Mouse (Mus musculus): Measurements from ENCODE around the gene Zfp759. TPM values are rescaled to one million over a fixed set of nuclear protein-coding genes. Genes with fewer than 3 reads are reported as not detected.
"Not testable (repeated sequence)": the region's sequence is repeated elsewhere in the genome, so short reads cannot be mapped to it uniquely, and the experiment has no call there.

Gene Zfp759
- polyA plus RNA-seq, 1 experiment: 0.03 TPM

DNA sequence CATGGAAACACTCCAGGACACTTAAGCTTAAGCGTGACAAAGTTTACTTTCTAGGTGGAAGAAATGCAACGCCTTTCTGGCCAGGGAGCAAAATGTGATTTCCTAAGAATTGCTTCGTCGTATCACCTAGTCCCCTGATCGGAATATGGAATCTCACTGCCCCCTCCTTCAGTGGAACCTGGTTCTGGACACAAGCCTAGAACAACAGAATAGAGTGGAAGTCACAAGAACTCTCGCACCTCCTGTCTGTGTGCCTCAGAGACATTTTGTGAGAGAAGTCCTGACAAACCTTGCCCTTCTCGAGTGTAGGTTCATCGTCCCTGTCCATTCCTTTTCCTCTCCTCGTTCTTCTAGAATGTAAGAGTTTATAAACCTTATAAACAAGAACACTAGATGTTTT, 13.8 kb upstream of the Zfp759 start:
- Histone ChIP-seq H3K4me1 (ENCODE audit: control insufficient read depth, insufficient read depth, insufficient read length, low read length) (peaks cover 6% of the 10 kb centered on the region; the same call in 1 of the 2 replicates), H3K27me3 (ENCODE audit: control insufficient read depth, insufficient read depth, low read length) (no peaks in the 10 kb centered on the region), H3K36me3 (ENCODE audit: control insufficient read depth, insufficient read depth, low read length) (no peaks in the 10 kb centered on the region), H3K4me3 (ENCODE audit: low read depth, low read length) (peak overlapping the region; percentile 68; the same call in 1 of the 2 replicates), H3K27ac (ENCODE audit: insufficient read depth, low read depth, low read length) (peak overlapping the region; percentile 67)
- TF ChIP-seq POLR2A (IDR thresholded peaks at IDR 0.05; ENCODE audit: low read depth, low read length): no peak
- TF ChIP-seq CTCF (IDR thresholded peaks at IDR 0.05; ENCODE audit: extremely low read depth, insufficient read length, insufficient replicate concordance, low read depth, low read length): no peak
- WGBS: 22% methylated on average over 9 of the region's 9 CpGs

GRCm38 (mm10) chr13:67108194-67108820, 13.2 kb upstream of the Zfp759 start, which contains the start of gene Gm28557:
Gene Gm28557, minus strand, starts transcription at chr13:67108604.
- H3K4me3 ChIP-seq (ENCODE audit: low read depth, low read length): peak within 1 kb of the TSS; percentile 68
- WGBS: 1% methylated on average over 17 of the region's 17 CpGs
- no peaks in the 10 kb centered on the region for H3K36me3 ChIP-seq (ENCODE audit: control insufficient read depth, insufficient read depth, low read length)
- TF ChIP-seq CTCF (IDR thresholded peaks at IDR 0.05; ENCODE audit: extremely low read depth, insufficient read length, insufficient replicate concordance, low read depth, low read length): no peak
- peak; percentile 59; the same call in 1 of the 2 replicates for TF ChIP-seq POLR2A (IDR thresholded peaks at IDR 0.05; ENCODE audit: low read depth, low read length)
- H3K4me1 ChIP-seq (ENCODE audit: control insufficient read depth, insufficient read depth, insufficient read length, low read length): peaks cover 6% of the 10 kb centered on the region; the same call in 1 of the 2 replicates
- H3K27me3 ChIP-seq (ENCODE audit: control insufficient read depth, insufficient read depth, low read length): no peaks in the 10 kb centered on the region
- H3K27ac ChIP-seq (ENCODE audit: insufficient read depth, low read depth, low read length): peak within 1 kb of the TSS; percentile 67

DNA sequence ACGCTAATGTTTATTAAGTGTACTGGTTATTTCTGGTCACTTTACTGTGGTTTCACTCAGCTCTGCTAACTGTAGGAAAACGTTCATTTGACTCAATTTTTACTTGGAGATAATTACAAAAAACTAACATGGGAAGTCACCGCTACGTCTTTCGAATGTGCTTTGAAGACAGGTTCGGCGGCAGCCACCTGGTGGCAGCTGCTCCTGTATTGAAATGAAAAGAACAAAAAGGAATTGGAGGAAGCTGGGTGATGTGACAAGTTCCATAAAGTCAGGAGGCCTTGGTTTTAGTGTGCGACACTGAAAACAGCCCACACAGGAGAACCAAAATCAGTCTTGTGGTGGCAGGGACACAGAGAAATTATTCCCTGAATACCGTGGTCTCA, 12.6 kb upstream of the Zfp759 start:
- no peaks in the 10 kb centered on the region for H3K27me3 ChIP-seq (ENCODE audit: control insufficient read depth, insufficient read depth, low read length)
- H3K27ac ChIP-seq (ENCODE audit: insufficient read depth, low read depth, low read length): peak overlapping the region; percentile 13; the same call in 1 of the 2 replicates
- peaks cover 9% of the 10 kb centered on the region; the same call in 1 of the 2 replicates for H3K4me1 ChIP-seq (ENCODE audit: control insufficient read depth, insufficient read depth, insufficient read length, low read length)
- H3K36me3 ChIP-seq (ENCODE audit: control insufficient read depth, insufficient read depth, low read length): no peaks in the 10 kb centered on the region
- 4% methylated on average over 9 of the region's 9 CpGs for WGBS
- no peak for TF ChIP-seq POLR2A (IDR thresholded peaks at IDR 0.05; ENCODE audit: low read depth, low read length)
- peak; percentile 91; the same call in 1 of the 2 replicates for TF ChIP-seq CTCF (IDR thresholded peaks at IDR 0.05; ENCODE audit: extremely low read depth, insufficient read length, insufficient replicate concordance, low read depth, low read length)
- H3K4me3 ChIP-seq (ENCODE audit: low read depth, low read length): peak overlapping the region; percentile 31

DNA sequence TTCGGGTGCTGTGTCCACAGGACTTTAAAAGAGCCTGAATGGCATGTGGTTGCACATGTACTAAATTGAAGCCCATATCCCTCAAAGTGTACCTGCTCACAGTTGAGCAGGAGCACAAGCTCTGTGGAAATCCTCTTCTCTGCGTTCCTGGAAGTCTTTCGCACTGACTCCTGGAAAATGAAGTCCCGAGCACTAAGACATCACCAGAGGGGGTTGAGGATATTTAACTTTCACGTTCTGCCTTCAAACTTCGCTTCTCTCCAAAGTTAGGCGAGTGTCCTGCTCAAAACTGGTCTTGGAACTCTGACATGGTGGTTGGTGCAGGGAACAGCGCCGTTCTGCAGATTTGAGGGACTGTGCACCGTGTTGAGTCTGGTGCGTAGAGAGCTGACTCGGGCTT, 9.4 kb upstream of the Zfp759 start:
- 81% methylated on average over 12 of the region's 12 CpGs for WGBS
- Histone ChIP-seq H3K27me3 (ENCODE audit: control insufficient read depth, insufficient read depth, low read length) (no peaks in the 10 kb centered on the region), H3K27ac (ENCODE audit: insufficient read depth, low read depth, low read length) (no peak overlapping the region), H3K4me1 (ENCODE audit: control insufficient read depth, insufficient read depth, insufficient read length, low read length) (peaks cover 10% of the 10 kb centered on the region; the same call in 1 of the 2 replicates), H3K36me3 (ENCODE audit: control insufficient read depth, insufficient read depth, low read length) (no peaks in the 10 kb centered on the region), H3K4me3 (ENCODE audit: low read depth, low read length) (no peak overlapping the region)
- TF ChIP-seq CTCF (IDR thresholded peaks at IDR 0.05; ENCODE audit: extremely low read depth, insufficient read length, insufficient replicate concordance, low read depth, low read length): no peak
- no peak for TF ChIP-seq POLR2A (IDR thresholded peaks at IDR 0.05; ENCODE audit: low read depth, low read length)

DNA sequence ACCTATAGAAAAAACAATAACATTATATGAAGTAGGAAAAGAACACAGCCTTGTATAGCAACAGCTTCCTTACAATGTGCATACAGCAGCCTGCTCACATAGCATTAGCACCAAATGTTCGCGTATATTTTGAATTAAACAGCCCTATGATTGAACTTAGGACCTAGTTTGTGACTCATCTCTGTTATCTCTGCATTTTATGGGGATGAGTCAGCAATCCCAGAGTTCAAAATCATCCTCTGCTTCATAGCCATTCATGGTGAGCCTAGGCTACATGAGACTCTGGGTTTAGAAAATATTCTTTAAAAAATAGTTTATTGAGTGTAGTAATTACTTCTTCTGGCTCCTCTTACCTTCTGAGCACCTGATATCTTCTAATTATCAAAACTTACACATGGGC, 8.2 kb upstream of the Zfp759 start:
- no peaks in the 10 kb centered on the region for H3K27me3 ChIP-seq (ENCODE audit: control insufficient read depth, insufficient read depth, low read length)
- no peak for TF ChIP-seq CTCF (IDR thresholded peaks at IDR 0.05; ENCODE audit: extremely low read depth, insufficient read length, insufficient replicate concordance, low read depth, low read length)
- no peak for TF ChIP-seq POLR2A (IDR thresholded peaks at IDR 0.05; ENCODE audit: low read depth, low read length)
- H3K36me3 ChIP-seq (ENCODE audit: control insufficient read depth, insufficient read depth, low read length): no peaks in the 10 kb centered on the region
- peaks cover 4% of the 10 kb centered on the region; the same call in 1 of the 2 replicates for H3K4me1 ChIP-seq (ENCODE audit: control insufficient read depth, insufficient read depth, insufficient read length, low read length)
- no peak overlapping the region for H3K27ac ChIP-seq (ENCODE audit: insufficient read depth, low read depth, low read length)
- WGBS: 44% methylated on average over 2 of the region's 2 CpGs
- no peak overlapping the region for H3K4me3 ChIP-seq (ENCODE audit: low read depth, low read length)

- H3K4me1 ChIP-seq (ENCODE audit: control insufficient read depth, insufficient read depth, insufficient read length, low read length); H3K36me3 ChIP-seq (ENCODE audit: control insufficient read depth, insufficient read depth, low read length); H3K27ac ChIP-seq (ENCODE audit: insufficient read depth, low read depth, low read length); H3K4me3 ChIP-seq (ENCODE audit: low read depth, low read length); H3K27me3 ChIP-seq (ENCODE audit: control insufficient read depth, insufficient read depth, low read length): not testable (repeated sequence)
- 89% methylated on average over 8 of the region's 8 CpGs for WGBS
Measured at GRCm38 (mm10) chr13:67116163-67116562, 5.3 kb upstream of the Zfp759 start, which contains the start of gene Rslcan18. Gene Rslcan18, minus strand, starts transcription at chr13:67116263.

- H3K4me3 ChIP-seq (ENCODE audit: low read depth, low read length): no peak overlapping the region
- TF ChIP-seq POLR2A (IDR thresholded peaks at IDR 0.05; ENCODE audit: low read depth, low read length) (no peak), CTCF (IDR thresholded peaks at IDR 0.05; ENCODE audit: extremely low read depth, insufficient read length, insufficient replicate concordance, low read depth, low read length) (no peak)
- WGBS: 74% methylated on average over 1 of the region's 1 CpGs
- 0 out of 2 replicates have a peak, but pooled peaks cover 2% of the 10 kb centered on the region for H3K27me3 ChIP-seq (ENCODE audit: control insufficient read depth, insufficient read depth, low read length)
- H3K27ac ChIP-seq (ENCODE audit: insufficient read depth, low read depth, low read length): no peak overlapping the region
- H3K4me1 ChIP-seq (ENCODE audit: control insufficient read depth, insufficient read depth, insufficient read length, low read length): no peaks in the 10 kb centered on the region
- no peaks in the 10 kb centered on the region for H3K36me3 ChIP-seq (ENCODE audit: control insufficient read depth, insufficient read depth, low read length)
Measured at GRCm38 (mm10) chr13:67124460-67124859, 3.0 kb downstream of the Zfp759 start.

DNA sequence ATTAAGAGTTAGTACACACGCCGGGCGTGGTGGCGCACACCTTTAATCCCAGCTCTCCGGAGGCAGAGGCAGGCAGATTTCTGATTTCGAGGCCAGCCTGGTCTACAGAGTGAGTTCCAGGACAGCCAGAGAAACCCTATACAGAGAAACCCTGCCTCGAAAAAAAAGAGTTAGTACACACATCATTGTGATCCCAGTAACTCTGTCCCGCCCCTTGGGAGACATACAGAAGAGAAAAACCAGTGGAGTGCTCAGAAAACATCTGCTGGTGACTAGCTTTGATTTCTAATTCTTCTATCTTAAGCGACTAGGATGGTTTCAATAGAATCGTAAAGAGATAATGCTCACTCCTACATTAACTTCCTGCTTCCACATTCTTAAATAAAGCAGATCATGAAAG, 6.0 kb downstream of the Zfp759 start:
- not testable (repeated sequence) for H3K4me1 ChIP-seq (ENCODE audit: control insufficient read depth, insufficient read depth, insufficient read length, low read length); H3K4me3 ChIP-seq (ENCODE audit: low read depth, low read length); H3K27ac ChIP-seq (ENCODE audit: insufficient read depth, low read depth, low read length); H3K36me3 ChIP-seq (ENCODE audit: control insufficient read depth, insufficient read depth, low read length); H3K27me3 ChIP-seq (ENCODE audit: control insufficient read depth, insufficient read depth, low read length)
- 70% methylated on average over 10 of the region's 10 CpGs for WGBS

All from small intestine, adult 2 months (tissue).